ENCODE assay signal across 1 mouse cellular context in the genomic region with DNA sequence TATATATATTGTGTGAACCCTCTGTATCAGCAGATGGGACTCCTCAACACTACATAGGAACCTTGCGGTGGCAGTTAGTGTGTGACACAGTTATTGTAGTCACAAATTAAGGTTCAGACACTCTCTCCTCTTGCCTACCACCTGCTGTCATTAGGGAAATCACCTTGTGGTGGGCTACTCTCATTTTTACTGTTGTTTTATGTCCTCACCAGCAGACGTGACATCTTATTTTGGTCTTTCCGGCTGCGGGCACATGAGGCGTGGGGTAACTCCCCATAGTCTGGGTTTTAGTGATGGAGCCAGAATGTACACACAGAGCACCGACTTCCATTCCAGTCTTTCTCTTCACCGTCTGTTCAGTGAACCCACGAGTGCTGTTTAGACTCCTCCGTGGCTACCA.
TF ChIP-seq lines count a peak whose summit lies in the region.

No protein-coding gene starts in this region.

TF ChIP-seq in CH12.LX, 34 proteins besides CTCF, POLR2A, EP300 and RAD21 (continued from another document):
- TF ChIP-seq TCF12 (IDR thresholded peaks at IDR 0.05; ENCODE audit: low read depth, low read length) (peak; percentile 99), MAFK (IDR thresholded peaks at IDR 0.05; ENCODE audit: insufficient replicate concordance, low read length) (peak; percentile 89), MXI1 (IDR thresholded peaks at IDR 0.05; ENCODE audit: low read depth, low read length) (peak; percentile 87), HCFC1 (IDR thresholded peaks at IDR 0.05; ENCODE audit: low read depth, low read length) (peak; percentile 11; the same call in 1 of the 2 replicates), BHLHE40 (IDR thresholded peaks at IDR 0.05; ENCODE audit: low read depth, low read length) (peak; percentile 100)
